Mouse (Mus musculus) bone marrow macrophage, adult 2 months (primary cell): ENCODE results near the gene Ctsw.

Source experiments
- CTCF ChIP-seq: IDR thresholded peaks from 2 replicates; pipeline ENCODE4 v1.5.1; 2012; ENCODE audit warnings: low read depth, mild to moderate bottlenecking, low read length, moderate library complexity
- POLR2A ChIP-seq: IDR thresholded peaks from 2 replicates; pipeline ENCODE4 v1.6.1; 2012; ENCODE audit warnings: mild to moderate bottlenecking, low read depth, low read length, borderline replicate concordance

DNA sequence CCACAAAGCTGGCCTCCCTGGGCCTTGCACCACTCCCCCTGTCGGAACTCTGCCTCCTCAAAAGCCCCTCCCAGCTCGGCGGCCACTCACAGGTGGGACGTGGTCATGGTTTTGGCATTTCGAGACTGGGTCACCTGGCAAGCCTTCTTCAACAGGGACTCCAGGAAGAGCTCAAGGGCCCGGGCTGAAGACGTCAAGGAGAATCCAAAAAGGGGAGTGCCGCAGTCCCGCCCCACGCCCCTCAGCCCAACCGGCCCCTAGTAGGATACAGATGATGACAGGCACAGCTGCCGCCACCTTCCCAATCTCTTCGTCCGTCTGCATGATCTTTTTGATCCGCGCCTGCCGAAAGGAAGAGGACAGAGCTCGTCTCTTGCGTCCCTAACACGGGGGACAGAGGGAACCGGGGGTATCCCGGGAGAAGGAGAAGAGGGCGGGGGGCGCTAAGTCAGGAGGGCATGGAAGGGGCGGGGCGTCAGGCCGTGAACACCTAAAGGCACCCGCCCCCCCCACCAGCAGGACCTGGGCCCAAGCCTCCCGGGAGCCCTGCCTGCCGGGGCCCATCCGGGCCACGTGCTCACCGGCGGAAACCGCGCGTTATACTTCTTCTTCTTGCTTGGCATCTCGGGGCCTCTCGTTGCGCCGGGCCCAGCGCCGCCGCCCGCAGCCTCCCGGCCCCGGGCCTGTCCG lies 44.1 kb downstream of the Ctsw start:
- TF ChIP-seq POLR2A (no peak), CTCF (no peak)
